Mouse (Mus musculus) thymus, postnatal 36 days (tissue): Measurements from ENCODE around the gene Svs6.
"Not testable (repeated sequence)": the region's sequence is repeated elsewhere in the genome, so short reads cannot be mapped to it uniquely, and the experiment has no call there.

Experiments
- DNase-seq, 2 experiments: peaks; one replicate each; pipeline ENCODE4 v3.0.0; 2022; ENCODE audit warnings: mixed read lengths in 2 of 2

The Svs6 gene

GRCm38 (mm10) chr2:164316451-164316850, at the start of gene Svs6:
Gene Svs6, plus strand, starts transcription at chr2:164316751.
- DNase-seq, result not testable (repeated sequence)

- no peak for DNase-seq
Observed at GRCm38 (mm10) chr2:164278359-164278758, 38.2 kb upstream of the Svs6 start, which contains the start of gene Svs4. Gene Svs4, minus strand, starts transcription at chr2:164278459.

GRCm38 (mm10) chr2:164288968-164289367, 27.6 kb upstream of the Svs6 start, which contains the start of gene Svs3a:
Gene Svs3a, plus strand, starts transcription at chr2:164289268.
- not testable (repeated sequence) for DNase-seq

DNA sequence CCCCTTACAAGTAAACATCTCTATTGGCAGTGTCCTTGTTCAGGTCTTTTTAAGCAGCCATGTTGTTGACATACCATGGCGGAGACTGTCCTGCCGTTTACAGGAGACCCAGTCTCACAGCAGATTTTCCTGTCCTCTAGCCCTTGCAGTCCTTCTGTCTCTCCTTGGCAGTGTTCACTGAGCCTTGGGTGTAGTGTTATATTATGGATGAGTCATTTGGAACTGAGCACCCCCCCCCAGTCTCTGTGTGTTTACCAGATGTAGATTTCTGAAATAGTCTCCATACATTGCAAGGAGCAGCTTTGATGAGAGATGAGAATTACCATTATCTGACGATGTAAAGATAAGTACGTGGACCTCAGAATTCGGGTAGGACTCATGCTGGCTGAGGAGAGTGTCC, 4.0 kb upstream of the Svs6 start:
- DNase-seq, result no peak

DNA sequence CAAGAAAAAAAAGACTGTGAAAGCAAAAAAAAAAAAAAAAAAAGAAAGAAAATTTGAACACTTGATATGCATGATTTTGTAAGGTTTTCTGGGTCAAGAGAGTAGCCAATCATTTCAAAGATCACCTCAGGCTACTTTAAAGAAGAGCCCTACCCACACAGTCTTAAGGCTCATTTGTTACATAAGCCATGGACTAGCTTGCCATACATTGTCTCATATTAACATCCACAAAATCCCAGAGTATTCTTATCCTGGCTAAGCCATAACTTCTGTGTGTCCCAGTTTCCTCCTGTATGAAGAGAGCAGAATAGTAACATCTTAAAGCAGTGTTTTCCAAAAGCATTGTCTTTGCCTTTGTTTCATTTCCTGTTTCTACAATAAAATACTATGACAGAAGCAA, 1.1 kb upstream of the Svs6 start:
- DNase-seq, result not testable (repeated sequence)

DNA sequence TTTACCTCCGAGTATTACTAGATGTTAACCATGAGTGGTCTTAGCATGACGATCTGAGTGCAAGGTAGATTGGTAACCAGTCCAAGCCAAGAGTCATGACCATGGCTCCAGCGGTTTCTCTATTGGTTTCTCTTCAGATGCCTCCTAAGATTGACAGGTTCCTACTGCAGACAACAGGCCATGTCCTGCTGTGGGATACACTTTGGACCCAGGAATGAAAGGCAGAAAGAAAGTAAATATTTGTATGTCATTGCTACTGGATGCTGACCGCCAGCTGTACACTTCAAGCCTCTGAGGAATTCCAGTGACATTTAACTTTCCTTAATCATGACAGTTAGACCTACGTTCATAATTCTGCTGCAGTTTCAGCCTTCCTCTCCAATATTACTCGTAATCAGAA, 4.4 kb downstream of the Svs6 start:
- no peak for DNase-seq

GRCm38 (mm10) chr2:164332440-164332839, 15.9 kb downstream of the Svs6 start, which contains the start of gene Svs5:
Gene Svs5, plus strand, starts transcription at chr2:164332740.
- not testable (repeated sequence) for DNase-seq

DNA sequence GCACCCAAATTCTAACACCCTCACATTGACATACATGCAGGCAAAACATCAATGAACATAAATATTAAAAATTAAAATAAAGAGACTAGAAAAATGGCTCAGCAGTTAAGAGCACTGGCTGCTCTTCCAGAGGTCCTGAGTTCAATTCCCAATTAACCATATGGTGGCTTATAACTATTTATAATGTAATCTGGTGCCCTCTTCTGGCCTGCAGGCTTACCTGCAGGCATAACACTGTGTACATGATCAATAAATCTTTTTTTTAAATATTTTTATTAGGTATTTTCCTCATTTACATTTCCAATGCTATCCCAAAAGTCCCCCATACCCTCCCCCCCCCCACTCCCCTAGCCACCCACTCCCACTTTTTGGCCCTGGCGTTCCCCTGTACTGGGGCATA, 27.2 kb downstream of the Svs6 start:
- not testable (repeated sequence) for DNase-seq

DNA sequence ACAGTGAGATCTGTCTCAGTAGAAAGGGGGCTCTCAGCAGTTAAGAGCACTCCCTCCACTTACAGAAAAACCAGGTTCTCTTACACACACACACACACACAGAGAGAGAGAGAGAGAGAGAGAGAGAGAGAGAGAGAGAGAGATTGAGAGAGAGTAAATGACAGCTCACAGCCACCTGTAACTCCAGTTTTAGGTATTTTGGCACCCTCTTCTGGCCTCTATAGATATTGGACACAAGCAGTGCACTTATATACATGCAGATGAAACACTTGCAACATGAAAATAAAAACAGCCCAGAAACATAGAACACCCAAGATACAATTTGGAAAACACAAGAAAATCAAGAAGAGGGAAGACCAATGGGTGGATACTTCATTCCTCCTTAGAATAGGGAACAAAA, 31.1 kb downstream of the Svs6 start:
- not testable (repeated sequence) for DNase-seq

GRCm38 (mm10) chr2:164348980-164349379, 32.4 kb downstream of the Svs6 start:
- peak; percentile 13 to 19 for DNase-seq

- no peak for DNase-seq
Observed at GRCm38 (mm10) chr2:164352697-164353096, 36.1 kb downstream of the Svs6 start.

DNA sequence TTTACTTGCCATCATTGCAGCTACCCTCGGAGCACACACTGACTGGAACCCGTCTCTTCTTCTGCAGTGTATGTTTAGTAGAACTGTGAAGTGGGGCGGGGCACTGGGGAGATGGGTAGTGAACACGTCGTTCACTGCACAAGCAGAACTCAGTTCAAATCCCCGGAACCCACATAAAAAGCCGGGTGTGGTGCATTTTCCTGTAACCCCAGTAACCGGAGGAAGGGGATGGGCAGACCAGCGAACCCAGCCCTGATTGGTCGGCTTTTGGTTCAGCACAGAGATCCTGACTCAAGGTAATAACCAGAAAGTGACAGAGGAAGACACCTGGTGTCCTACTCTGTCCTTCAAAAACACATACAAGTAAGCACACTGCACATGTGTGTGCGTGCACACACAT, 36.8 kb downstream of the Svs6 start:
- no peak for DNase-seq

GRCm38 (mm10) chr2:164356177-164356967, 39.8 kb downstream of the Svs6 start:
- peak; percentile 3 to 9 for DNase-seq

GRCm38 (mm10) chr2:164358373-164358772, 41.8 kb downstream of the Svs6 start:
- no peak for DNase-seq

DNA sequence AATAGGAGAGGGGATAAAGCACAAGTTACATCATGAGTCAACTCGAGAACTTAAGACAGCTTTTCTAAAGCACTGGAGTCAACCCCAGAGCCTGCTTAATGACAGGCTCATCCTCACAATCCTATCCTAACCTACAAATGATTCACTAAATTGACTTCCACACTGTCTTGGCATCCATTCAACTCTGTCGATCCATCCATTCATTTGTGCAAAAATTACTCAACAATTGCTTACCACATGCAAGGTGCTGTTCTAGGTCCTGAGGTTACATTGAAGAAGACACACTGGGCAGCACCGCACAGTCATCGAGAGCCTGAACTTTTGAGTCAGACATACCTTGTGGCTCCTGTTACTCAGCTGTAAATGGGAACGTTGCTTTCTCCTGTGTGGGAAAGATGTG, 42.5 kb downstream of the Svs6 start:
- DNase-seq, result no peak

GRCm38 (mm10) chr2:164359668-164360067, 43.1 kb downstream of the Svs6 start:
- DNase-seq, result no peak

- no peak for DNase-seq
Observed at GRCm38 (mm10) chr2:164360974-164361657, 44.6 kb downstream of the Svs6 start.

DNA sequence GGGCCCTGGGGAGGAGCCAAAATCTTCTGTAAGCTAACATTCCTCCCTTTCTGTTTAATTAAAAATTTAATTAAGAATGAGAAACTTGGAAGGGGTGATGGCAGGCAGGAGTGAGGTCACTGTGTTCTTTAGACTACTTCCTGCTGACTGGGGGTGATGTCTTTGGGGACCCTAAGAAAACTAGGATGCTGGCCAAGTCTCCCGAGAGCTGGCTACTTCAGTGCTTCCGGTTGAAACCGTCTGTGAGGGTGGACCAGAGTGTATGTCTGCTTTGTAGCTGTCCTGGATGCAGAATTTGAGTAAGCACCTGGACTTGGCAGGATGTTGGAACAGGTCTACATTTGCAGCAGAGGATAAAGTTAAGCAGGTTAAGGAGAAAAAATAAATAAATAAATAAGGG, 50.4 kb downstream of the Svs6 start:
- DNase-seq, result no peak
